Mouse (Mus musculus) kidney, embryonic 14.5 days (tissue): ENCODE data around the gene Rgs4. TPM values are rescaled to one million over a fixed set of nuclear protein-coding genes. Genes with fewer than 3 reads are reported as not detected.

Experiments
- ATAC-seq: fragments of 200-750 bp; cut with Nextera tagmentation; 2 replicates; pipeline ENCODE4 v1.8.0; 2017; ENCODE audit warnings: moderate number of reproducible peaks, mild to moderate bottlenecking, moderate TSS enrichment, moderate library complexity; ENCODE audit not compliant: low FRiP score, low TSS enrichment
- H3K27ac ChIP-seq: fragments of 300-500 bp; sonication (generic); 2 replicates; pipeline ENCODE4 v1.5.1; 2014; ENCODE audit warnings: low read depth, mild to moderate bottlenecking, low read length, moderate library complexity, mixed read lengths
- H3K27me3 ChIP-seq: fragments of 300-500 bp; sonication (generic); 2 replicates; pipeline ENCODE4 v1.6.1; 2014; ENCODE audit warnings: mild to moderate bottlenecking, low read length; ENCODE audit not compliant: control insufficient read depth, insufficient read depth
- H3K36me3 ChIP-seq: fragments of 300-500 bp; sonication (generic); 2 replicates; pipeline ENCODE4 v1.6.1; 2014; ENCODE audit warnings: low read length, mixed read lengths; ENCODE audit not compliant: control insufficient read depth, insufficient read depth
- H3K4me1 ChIP-seq: fragments of 300-500 bp; sonication (generic); 2 replicates; pipeline ENCODE4 v1.6.1; 2014; ENCODE audit warnings: low read length, mixed read lengths; ENCODE audit not compliant: control insufficient read depth, insufficient read depth
- H3K4me2 ChIP-seq: fragments of 300-500 bp; sonication (generic); replicated peaks from 2 replicates; pipeline ENCODE4 v1.6.1; 2014; ENCODE audit warnings: low read depth, mild to moderate bottlenecking, low read length
- H3K4me3 ChIP-seq: fragments of 300-500 bp; sonication (generic); 2 replicates; pipeline ENCODE4 v1.5.1; 2014; ENCODE audit warnings: mild to moderate bottlenecking, low read length
- H3K9ac ChIP-seq: fragments of 300-500 bp; sonication (generic); 2 replicates; pipeline ENCODE4 v1.6.1; 2014; ENCODE audit warnings: low read depth, mild to moderate bottlenecking, low read length, moderate library complexity
- H3K9me3 ChIP-seq: fragments of 300-500 bp; sonication (generic); 2 replicates; pipeline ENCODE4 v1.6.1; 2016; ENCODE audit warnings: low read length; ENCODE audit not compliant: control insufficient read depth
- WGBS: fragments of 180-500 bp; shearing (Covaris S2); extraction: QIAGEN DNeasy Blood & Tissue Kit; methylation state at CpG from one replicate; pipeline ENCODE4 v1.1.7; 2014; 5-methylcytosine and 5-hydroxymethylcytosine counted together
- polyA plus RNA-seq: library from polyadenylated mRNA; unstranded; fragments of >200 nt; fragmentation: Nextera tagmentation; extraction: Ambion mirVana; gene quantifications from 2 replicates; pipeline ENCODE4 v1.2.1, GENCODE M21; 2014

The Rgs4 gene
- 0.56 and 0.76 TPM in 2 replicates for polyA plus RNA-seq

- peaks cover 19% of the 10 kb centered on the region; the same call in 1 of the 2 replicates for H3K27me3 ChIP-seq
- H3K27ac ChIP-seq, result no peak within 1 kb of the TSS
- peak; percentile 89; the same call in 1 of the 2 replicates for ATAC-seq
- H3K4me2 ChIP-seq, result peak within 1 kb of the TSS; percentile 48
- no peaks in the 10 kb centered on the region for H3K36me3 ChIP-seq
- peaks cover 4% of the 10 kb centered on the region; the same call in 1 of the 2 replicates for H3K4me1 ChIP-seq
- H3K4me3 ChIP-seq, result peak within 1 kb of the TSS; percentile 30
- no peaks in the 10 kb centered on the region for H3K9me3 ChIP-seq
- no peak within 1 kb of the TSS for H3K9ac ChIP-seq
- under 1% methylated on average over 16 of the region's 16 CpGs for WGBS
Observed at GRCm38 (mm10) chr1:169747473-169747872, at the start of gene Rgs4. TSS of gene Rgs4 (minus strand) at chr1:169747642.

GRCm38 (mm10) chr1:169792437-169792836, 45.0 kb upstream of the Rgs4 start:
- H3K9me3 ChIP-seq, result no peaks in the 10 kb centered on the region
- no peak overlapping the region for H3K4me2 ChIP-seq
- H3K27me3 ChIP-seq, result no peaks in the 10 kb centered on the region
- H3K36me3 ChIP-seq, result no peaks in the 10 kb centered on the region
- H3K4me3 ChIP-seq, result no peak overlapping the region
- no peak overlapping the region for H3K27ac ChIP-seq
- ATAC-seq, result no peak
- H3K4me1 ChIP-seq, result no peaks in the 10 kb centered on the region
- H3K9ac ChIP-seq, result no peak overlapping the region
- 93% methylated on average over 5 of the region's 5 CpGs for WGBS

GRCm38 (mm10) chr1:169785981-169786380, 38.5 kb upstream of the Rgs4 start:
- WGBS, result 84% methylated on average over 3 of the region's 3 CpGs
- Histone ChIP-seq H3K4me1 (no peaks in the 10 kb centered on the region), H3K27me3 (no peaks in the 10 kb centered on the region), H3K4me2 (no peak overlapping the region), H3K27ac (no peak overlapping the region), H3K36me3 (no peaks in the 10 kb centered on the region), H3K9ac (no peak overlapping the region), H3K4me3 (no peak overlapping the region), H3K9me3 (no peaks in the 10 kb centered on the region)
- ATAC-seq, result no peak

- no peaks in the 10 kb centered on the region for H3K9me3 ChIP-seq
- no peak overlapping the region for H3K9ac ChIP-seq
- H3K27ac ChIP-seq, result no peak overlapping the region
- ATAC-seq, result no peak
- no peak overlapping the region for H3K4me2 ChIP-seq
- H3K4me3 ChIP-seq, result no peak overlapping the region
- no peaks in the 10 kb centered on the region for H3K27me3 ChIP-seq
- H3K4me1 ChIP-seq, result no peaks in the 10 kb centered on the region
- 79% methylated on average over 7 of the region's 7 CpGs for WGBS
- H3K36me3 ChIP-seq, result no peaks in the 10 kb centered on the region
Observed at GRCm38 (mm10) chr1:169776566-169776965, 29.1 kb upstream of the Rgs4 start.

- no peaks in the 10 kb centered on the region for H3K36me3 ChIP-seq
- no peak for ATAC-seq
- 91% methylated on average over 2 of the region's 2 CpGs for WGBS
- no peaks in the 10 kb centered on the region for H3K9me3 ChIP-seq
- no peaks in the 10 kb centered on the region for H3K27me3 ChIP-seq
- no peaks in the 10 kb centered on the region for H3K4me1 ChIP-seq
- no peak overlapping the region for H3K4me3 ChIP-seq
- H3K27ac ChIP-seq, result no peak overlapping the region
- no peak overlapping the region for H3K4me2 ChIP-seq
- H3K9ac ChIP-seq, result no peak overlapping the region
Observed at GRCm38 (mm10) chr1:169764619-169764955, 17.1 kb upstream of the Rgs4 start.

- H3K27ac ChIP-seq, result no peak overlapping the region
- H3K4me3 ChIP-seq, result no peak overlapping the region
- H3K9me3 ChIP-seq, result no peaks in the 10 kb centered on the region
- no peaks in the 10 kb centered on the region for H3K27me3 ChIP-seq
- H3K36me3 ChIP-seq, result no peaks in the 10 kb centered on the region
- 91% methylated on average over 9 of the region's 9 CpGs for WGBS
- H3K9ac ChIP-seq, result no peak overlapping the region
- no peak for ATAC-seq
- no peak overlapping the region for H3K4me2 ChIP-seq
- no peaks in the 10 kb centered on the region for H3K4me1 ChIP-seq
Observed at GRCm38 (mm10) chr1:169763858-169764618, 16.6 kb upstream of the Rgs4 start.

- Histone ChIP-seq H3K9me3 (no peaks in the 10 kb centered on the region), H3K36me3 (no peaks in the 10 kb centered on the region), H3K4me1 (no peaks in the 10 kb centered on the region), H3K4me3 (no peak overlapping the region), H3K4me2 (no peak overlapping the region), H3K27ac (no peak overlapping the region), H3K9ac (no peak overlapping the region), H3K27me3 (no peaks in the 10 kb centered on the region)
- no peak for ATAC-seq
- 83% methylated on average over 2 of the region's 2 CpGs for WGBS
Observed at GRCm38 (mm10) chr1:169762524-169762923, 15.1 kb upstream of the Rgs4 start.

- ATAC-seq, result no peak
- WGBS, result 26% methylated on average over 3 of the region's 3 CpGs
- Histone ChIP-seq H3K27ac (no peak overlapping the region), H3K27me3 (no peaks in the 10 kb centered on the region), H3K4me2 (no peak overlapping the region), H3K9me3 (no peaks in the 10 kb centered on the region), H3K36me3 (no peaks in the 10 kb centered on the region), H3K4me1 (no peaks in the 10 kb centered on the region), H3K4me3 (no peak overlapping the region), H3K9ac (no peak overlapping the region)
Observed at GRCm38 (mm10) chr1:169756532-169756931, 9.1 kb upstream of the Rgs4 start.

- H3K4me2 ChIP-seq, result no peak overlapping the region
- H3K27me3 ChIP-seq, result peaks cover 17% of the 10 kb centered on the region; the same call in 1 of the 2 replicates
- WGBS, result 12% methylated on average over 3 of the region's 4 CpGs
- H3K27ac ChIP-seq, result no peak overlapping the region
- H3K4me3 ChIP-seq, result no peak overlapping the region
- H3K9ac ChIP-seq, result no peak overlapping the region
- H3K9me3 ChIP-seq, result no peaks in the 10 kb centered on the region
- no peaks in the 10 kb centered on the region for H3K36me3 ChIP-seq
- H3K4me1 ChIP-seq, result peaks cover 3% of the 10 kb centered on the region; the same call in 1 of the 2 replicates
- no peak for ATAC-seq
Observed at GRCm38 (mm10) chr1:169752395-169752794, 5.0 kb upstream of the Rgs4 start.
